Mouse (Mus musculus) thymus, adult 2 months (tissue): ENCODE measurements around the gene Pld3. TPM values are rescaled to one million over a fixed set of nuclear protein-coding genes. Genes with fewer than 3 reads are reported as not detected.
"Not testable (repeated sequence)": the region's sequence is repeated elsewhere in the genome, so short reads cannot be mapped to it uniquely, and the experiment has no call there.

Experiments used
- DNase-seq: peaks from one replicate; pipeline ENCODE4 v3.0.0; 2021
- H3K27ac ChIP-seq: fragments of 200-500 bp; 2 replicates; pipeline ENCODE4 v1.5.1; 2012; ENCODE audit warnings: low read length, control low read depth; ENCODE audit not compliant: control insufficient read depth, insufficient read depth
- H3K27me3 ChIP-seq: fragments of 200-500 bp; 2 replicates; pipeline ENCODE4 v1.6.1; 2012; ENCODE audit warnings: mild to moderate bottlenecking, low read length, moderate library complexity, mixed read lengths; ENCODE audit not compliant: control insufficient read depth, insufficient read depth
- H3K36me3 ChIP-seq: fragments of 200-500 bp; 2 replicates; pipeline ENCODE4 v1.6.1; 2012; ENCODE audit warnings: mild to moderate bottlenecking, low read length, moderate library complexity; ENCODE audit not compliant: control insufficient read depth, insufficient read depth
- H3K4me1 ChIP-seq: fragments of 200-500 bp; replicated peaks from 2 replicates; pipeline ENCODE4 v1.6.1; 2012; ENCODE audit warnings: low read length; ENCODE audit not compliant: control insufficient read depth, insufficient read depth
- H3K4me3 ChIP-seq: fragments of 200-500 bp; 2 replicates; pipeline ENCODE4 v1.5.1; 2012; ENCODE audit warnings: mild to moderate bottlenecking, low read length, control low read depth, moderate library complexity; ENCODE audit not compliant: control insufficient read depth, insufficient read depth
- CTCF ChIP-seq: fragments of 200-500 bp; IDR thresholded peaks from 2 replicates; pipeline ENCODE4 v1.5.1; 2012; ENCODE audit warnings: mild to moderate bottlenecking, control low read depth, low read length, moderate library complexity, borderline replicate concordance; ENCODE audit not compliant: control insufficient read depth, poor library complexity, insufficient read depth; ENCODE audit errors: extremely low read depth
- POLR2A ChIP-seq: fragments of 200-500 bp; IDR thresholded peaks from 2 replicates; pipeline ENCODE4 v1.6.1; 2012; ENCODE audit warnings: mild to moderate bottlenecking, low read length, control low read depth, moderate library complexity; ENCODE audit not compliant: control insufficient read depth, poor library complexity, insufficient read depth; ENCODE audit errors: extremely low read depth
- WGBS: fragments of 180-500 bp; shearing (Covaris S2); methylation state at CpG from one replicate; pipeline ENCODE4 v1.1.7; 2018; 5-methylcytosine and 5-hydroxymethylcytosine counted together
- polyA plus RNA-seq: library from polyadenylated mRNA; depleted of rRNA; stranded (reverse); fragments of >200 nt; gene quantifications from 2 replicates; pipeline ENCODE4 v1.2.3, GENCODE M21; 2012

The Pld3 gene
- polyA plus RNA-seq, 1 experiment: 516 TPM

DNA sequence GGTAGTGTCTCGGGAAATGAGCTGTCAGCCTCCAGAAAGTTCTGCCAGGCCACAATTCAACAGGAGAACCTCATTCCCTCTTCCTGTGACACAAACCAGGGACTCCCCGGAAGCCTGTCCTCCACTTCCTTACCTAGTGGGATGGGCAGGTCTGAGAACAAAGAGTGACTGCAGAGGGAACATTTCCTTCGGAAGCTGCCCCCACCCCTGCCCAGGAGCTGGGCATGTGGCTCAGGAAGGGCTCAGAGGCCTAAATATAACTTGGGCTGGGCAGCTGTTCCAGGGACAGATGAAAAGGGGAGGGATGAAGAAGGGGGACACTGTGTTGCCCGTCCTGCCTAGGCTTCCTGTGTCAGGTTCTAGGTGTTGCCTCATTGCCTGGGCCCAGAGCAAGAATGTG is 51.4 kb downstream of the Pld3 start:
- 86% methylated on average over 4 of the region's 4 CpGs for WGBS
- Histone ChIP-seq H3K27me3 (no peaks in the 10 kb centered on the region), H3K4me3 (no peak overlapping the region), H3K4me1 (peaks cover under 1% of the 10 kb centered on the region; the same call in 1 of the 2 replicates), H3K27ac (no peak overlapping the region), H3K36me3 (no peaks in the 10 kb centered on the region)
- DNase-seq: no peak
- TF ChIP-seq POLR2A (no peak), CTCF (no peak)

DNA sequence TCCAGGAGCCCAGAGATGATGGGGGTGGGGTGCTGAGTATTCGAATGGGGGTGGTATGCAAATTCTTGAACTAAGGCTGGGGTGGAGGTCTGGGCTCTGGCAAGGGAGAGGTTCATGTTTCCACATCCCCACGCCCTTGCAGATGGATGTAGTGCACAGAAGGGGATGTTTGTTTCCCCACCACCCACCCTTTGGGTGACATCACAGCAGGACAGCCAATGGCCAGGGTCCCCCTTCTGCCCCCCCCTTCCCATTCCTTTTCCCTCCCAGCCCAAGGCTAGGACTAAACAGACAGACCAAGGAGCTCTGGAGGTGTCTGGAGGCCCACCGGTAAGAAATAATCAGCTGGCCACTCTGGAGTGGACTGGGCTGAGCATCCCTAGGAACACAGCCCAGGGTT is 54.0 kb downstream of the Pld3 start, which contains the start of gene Prx:
Gene Prx (plus strand): TSS at position 289 of the 400 bp plus-strand sequence.
- no peaks in the 10 kb centered on the region for H3K27me3 ChIP-seq
- H3K4me3 ChIP-seq: no peak within 1 kb of the TSS
- no peak within 1 kb of the TSS for H3K27ac ChIP-seq
- no peak for TF ChIP-seq CTCF
- TF ChIP-seq POLR2A: no peak
- DNase-seq: no peak
- H3K36me3 ChIP-seq: no peaks in the 10 kb centered on the region
- 83% methylated on average over 3 of the region's 3 CpGs for WGBS
- H3K4me1 ChIP-seq: no peaks in the 10 kb centered on the region

DNA sequence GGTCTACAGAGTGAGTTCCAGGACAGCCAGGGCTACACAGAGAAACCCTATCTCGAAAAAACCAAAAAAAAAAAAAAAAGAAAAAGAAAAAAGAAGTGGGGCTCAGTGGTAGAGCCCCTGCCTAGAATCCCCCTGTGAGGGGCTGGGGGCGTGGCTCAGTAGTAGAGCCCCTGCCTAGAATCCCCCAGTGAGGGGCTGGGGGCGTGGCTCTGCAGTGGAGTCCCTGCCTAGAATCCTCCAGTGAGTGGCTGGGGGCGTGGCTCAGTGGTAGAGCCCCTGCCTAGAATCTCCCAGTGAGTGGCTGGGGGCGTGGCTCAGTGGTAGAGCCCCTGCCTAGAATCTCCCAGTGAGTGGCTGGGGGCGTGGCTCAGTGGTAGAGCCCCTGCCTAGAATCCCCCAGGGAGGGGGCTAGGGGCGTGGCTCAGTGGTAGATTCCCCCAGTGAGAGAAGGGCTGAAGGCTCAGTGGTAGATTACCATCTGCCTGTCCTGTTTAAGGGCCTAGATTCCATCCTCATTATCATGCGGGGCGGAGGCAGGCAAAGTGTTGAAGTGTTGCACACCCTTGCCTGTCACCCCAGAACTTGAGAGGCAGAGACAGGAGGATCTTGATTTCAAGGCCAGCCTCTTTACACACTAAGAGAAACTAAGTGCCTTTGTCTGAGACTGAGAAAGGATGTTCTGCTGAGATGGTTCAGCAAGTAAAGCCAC is 58.2 kb downstream of the Pld3 start:
- H3K27ac ChIP-seq, H3K27me3 ChIP-seq, H3K4me1 ChIP-seq, H3K4me3 ChIP-seq, H3K36me3 ChIP-seq, DNase-seq: not testable (repeated sequence)
- WGBS: 96% methylated on average over 9 of the region's 9 CpGs

DNA sequence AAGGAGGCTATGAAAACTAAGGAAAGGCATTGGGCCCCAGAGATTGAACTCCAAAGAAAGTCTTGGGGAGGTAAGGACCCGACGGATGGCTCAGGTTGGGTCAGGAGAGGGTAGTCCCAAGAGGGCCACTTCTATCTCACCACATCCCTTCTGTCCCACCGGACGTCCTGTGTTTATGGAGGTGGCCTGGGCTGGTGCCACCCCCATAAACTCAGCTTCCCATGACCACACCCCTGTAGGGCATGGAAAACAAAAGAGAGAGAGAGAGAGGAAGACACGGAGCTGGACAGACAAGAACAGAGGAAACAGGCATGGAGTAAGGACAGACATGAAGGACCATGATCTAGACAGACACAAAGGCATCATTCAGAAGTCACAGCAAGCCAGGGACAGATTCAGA is 59.6 kb downstream of the Pld3 start:
- no peaks in the 10 kb centered on the region for H3K27me3 ChIP-seq
- no peak for TF ChIP-seq CTCF
- TF ChIP-seq POLR2A: no peak
- 78% methylated on average over 5 of the region's 5 CpGs for WGBS
- no peak overlapping the region for H3K27ac ChIP-seq
- DNase-seq: no peak
- peaks cover 13% of the 10 kb centered on the region for H3K4me1 ChIP-seq
- no peaks in the 10 kb centered on the region for H3K36me3 ChIP-seq
- no peak overlapping the region for H3K4me3 ChIP-seq

DNA sequence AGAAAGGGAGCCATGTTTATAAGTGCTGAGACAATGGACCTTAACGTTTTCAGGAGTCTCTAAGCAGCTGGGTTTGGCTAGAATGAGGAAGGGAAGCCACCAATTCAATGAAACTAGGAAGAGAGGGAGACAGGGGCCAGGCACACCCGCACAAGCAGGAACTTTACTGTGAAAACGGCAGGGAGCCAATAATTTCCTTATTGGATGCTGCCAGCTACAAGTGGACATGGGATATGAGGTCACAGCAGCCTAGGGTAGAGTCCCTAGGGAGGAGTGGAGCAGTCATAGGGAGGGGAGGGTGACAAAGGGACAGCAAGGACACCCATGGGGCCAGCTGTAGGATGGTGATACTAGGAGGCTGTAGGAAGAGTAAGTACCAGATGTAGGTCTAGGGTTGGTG is 60.0 kb downstream of the Pld3 start:
- 54% methylated on average over 3 of the region's 3 CpGs for WGBS
- Histone ChIP-seq H3K27me3 (no peaks in the 10 kb centered on the region), H3K36me3 (no peaks in the 10 kb centered on the region), H3K27ac (no peak overlapping the region), H3K4me1 (peaks cover 13% of the 10 kb centered on the region), H3K4me3 (no peak overlapping the region)
- TF ChIP-seq POLR2A (no peak), CTCF (no peak)
- DNase-seq: no peak

DNA sequence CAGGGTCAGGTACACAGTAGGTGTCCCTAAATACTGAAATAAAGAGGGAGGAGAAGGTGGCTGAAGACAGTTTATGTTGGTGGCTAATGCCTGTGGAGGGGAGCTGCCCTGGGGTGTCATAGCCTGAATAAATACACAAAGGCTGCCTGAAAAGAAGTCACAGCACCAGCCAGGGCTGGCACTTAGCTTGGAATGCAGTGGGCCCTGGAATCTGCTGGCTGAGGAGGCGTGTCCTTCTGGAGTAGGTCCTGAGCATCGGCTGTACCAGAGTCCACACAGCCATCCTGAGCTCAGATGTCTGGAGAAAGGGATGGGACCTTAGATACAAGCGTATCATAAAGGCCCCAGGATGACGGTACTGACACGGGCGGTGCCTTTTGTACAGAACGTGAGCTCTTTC is 61.2 kb downstream of the Pld3 start:
- H3K27ac ChIP-seq: no peak overlapping the region
- 94% methylated on average over 7 of the region's 7 CpGs for WGBS
- TF ChIP-seq POLR2A (no peak), CTCF (no peak)
- H3K27me3 ChIP-seq: no peaks in the 10 kb centered on the region
- peaks cover 20% of the 10 kb centered on the region for H3K4me1 ChIP-seq
- H3K36me3 ChIP-seq: no peaks in the 10 kb centered on the region
- no peak for DNase-seq
- H3K4me3 ChIP-seq: no peak overlapping the region

DNA sequence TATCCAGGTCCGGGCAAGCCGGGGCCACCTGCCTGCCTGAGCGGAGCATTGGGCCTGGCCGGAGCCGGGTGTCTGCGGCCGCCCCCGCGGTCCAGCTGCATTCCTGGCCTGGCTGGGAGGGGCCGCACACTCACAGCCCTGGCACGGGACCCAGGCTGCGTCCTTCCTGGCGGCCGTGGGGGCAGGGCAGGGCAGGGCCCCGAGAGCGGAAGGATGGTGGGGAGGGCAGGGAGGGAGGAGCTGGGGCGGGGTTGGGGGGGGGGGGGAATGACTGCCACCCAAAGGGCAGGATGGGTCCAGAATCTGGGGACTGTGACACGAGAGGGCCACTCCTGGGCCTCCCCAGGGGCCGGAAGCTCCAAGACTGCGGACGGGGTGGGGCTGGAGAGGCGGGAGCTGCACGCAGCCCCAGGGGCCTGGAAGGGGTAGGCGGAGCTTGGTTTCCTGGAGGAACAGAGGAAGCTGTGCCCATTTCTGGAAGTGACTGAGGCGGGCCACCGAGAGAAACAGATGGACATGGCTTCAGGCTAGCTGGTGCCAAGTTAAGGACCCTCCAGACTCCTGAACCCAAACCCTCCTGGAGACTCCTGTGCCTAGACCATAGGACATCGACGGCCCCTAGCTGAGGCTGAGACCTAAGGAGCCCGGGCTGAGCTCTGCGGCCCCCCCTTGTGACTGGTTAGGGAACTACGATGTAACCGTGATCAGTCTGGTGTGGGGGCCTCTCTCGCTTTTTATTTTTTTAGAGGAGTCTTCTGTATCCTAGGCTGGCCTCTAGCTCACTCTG is 62.3 kb downstream of the Pld3 start:
- Histone ChIP-seq H3K27me3 (no peaks in the 10 kb centered on the region), H3K27ac (peak overlapping the region; percentile 51), H3K4me1 (peaks cover 20% of the 10 kb centered on the region), H3K36me3 (no peaks in the 10 kb centered on the region), H3K4me3 (peak overlapping the region; percentile 57)
- DNase-seq: peak; percentile 90
- TF ChIP-seq POLR2A (no peak), CTCF (peak; percentile 86; the same call in 1 of the 2 replicates)
- under 1% methylated on average over 32 of the region's 33 CpGs for WGBS
